Mouse (Mus musculus) cerebellum, postnatal 36 days (tissue): Measurements from ENCODE around the gene Plekhh2.
A peak's percentile ranks its signal among the peaks of the same experiment; 100 is the strongest.

Experiments used
- DNase-seq, 2 experiments: peaks; one replicate each; pipeline ENCODE4 v3.0.0; 2021 to 2022; ENCODE audit warnings: mixed read lengths in 2 of 2

Plekhh2 gene

GRCm38 (mm10) chr17:84511682-84512515 lies at the start of gene Plekhh2:
TSS of gene Plekhh2 (plus strand) at chr17:84511895.
- peak; percentile 56 to 67 for DNase-seq

DNA sequence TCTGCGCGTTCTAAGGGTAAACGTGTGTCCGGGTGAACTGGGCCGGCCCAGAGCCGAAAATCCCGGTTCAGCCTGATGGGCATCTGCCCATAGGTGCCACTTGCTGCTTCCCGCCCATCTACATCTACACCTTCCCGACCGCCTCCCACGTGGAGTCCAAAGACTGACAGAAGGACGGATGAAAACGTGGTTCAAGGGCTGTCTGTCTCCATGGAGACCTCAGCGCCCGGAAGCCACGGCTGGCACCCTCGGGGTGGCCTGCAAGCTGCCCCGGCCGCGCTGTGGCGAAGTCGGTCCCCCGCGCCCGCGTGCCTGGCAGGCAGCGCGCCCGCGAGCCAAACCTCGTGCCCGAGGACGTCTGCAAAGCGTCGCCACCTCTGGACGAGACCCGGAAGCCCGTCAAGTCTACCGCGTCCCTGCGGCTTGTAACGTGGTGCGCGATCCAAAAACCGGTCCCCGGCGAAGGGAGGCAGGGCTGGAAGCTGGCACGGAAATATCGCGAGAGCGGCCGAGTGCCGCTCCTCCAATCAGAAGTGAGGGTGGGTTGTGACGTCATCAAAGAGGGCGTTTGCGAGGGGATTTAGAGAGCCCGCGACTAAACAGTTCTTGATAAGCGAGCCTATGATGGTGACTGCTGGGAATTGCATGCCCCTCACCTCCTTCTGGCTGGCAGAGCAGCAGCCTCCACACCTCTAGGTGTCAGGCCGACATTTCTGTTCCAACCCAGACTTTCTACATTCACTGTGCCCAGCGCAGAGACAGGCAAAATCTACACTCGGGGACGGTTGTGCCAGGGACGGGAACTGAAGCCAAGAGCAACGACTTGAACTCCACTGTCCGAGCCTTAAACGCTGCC lies 45.7 kb upstream of the Plekhh2 start, which contains the start of gene Thada:
Gene Thada (minus strand): TSS at position 453 of the 856 bp plus-strand sequence.
- peak; percentile 95 to 97 for DNase-seq

GRCm38 (mm10) chr17:84474312-84474711 lies 37.4 kb upstream of the Plekhh2 start:
- no peak for DNase-seq

GRCm38 (mm10) chr17:84477176-84477575 lies 34.5 kb upstream of the Plekhh2 start:
- DNase-seq = no peak

DNA sequence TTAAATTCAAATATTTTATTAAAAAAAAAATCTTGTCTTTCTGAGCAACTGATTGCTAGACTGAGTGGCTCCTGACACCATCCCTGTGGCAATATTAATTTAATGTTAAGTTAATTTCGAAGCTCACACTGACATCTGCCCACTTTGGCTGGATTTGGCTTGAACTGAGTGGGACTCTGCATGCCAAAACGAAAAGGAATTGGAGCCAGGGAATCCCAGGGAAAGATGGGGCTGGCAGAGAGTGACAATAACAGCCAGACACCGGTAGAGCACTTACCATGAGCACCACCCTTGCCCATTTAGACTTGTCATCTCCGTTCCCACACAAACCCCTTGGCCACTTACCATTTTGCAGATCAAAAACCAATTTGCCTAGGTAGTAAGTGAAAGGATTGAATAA lies 33.4 kb upstream of the Plekhh2 start:
- DNase-seq = peak; percentile 35 to 39

GRCm38 (mm10) chr17:84480464-84481355 lies 31.0 kb upstream of the Plekhh2 start:
- DNase-seq = peak in 1 of 2 experiments; percentile 21

DNA sequence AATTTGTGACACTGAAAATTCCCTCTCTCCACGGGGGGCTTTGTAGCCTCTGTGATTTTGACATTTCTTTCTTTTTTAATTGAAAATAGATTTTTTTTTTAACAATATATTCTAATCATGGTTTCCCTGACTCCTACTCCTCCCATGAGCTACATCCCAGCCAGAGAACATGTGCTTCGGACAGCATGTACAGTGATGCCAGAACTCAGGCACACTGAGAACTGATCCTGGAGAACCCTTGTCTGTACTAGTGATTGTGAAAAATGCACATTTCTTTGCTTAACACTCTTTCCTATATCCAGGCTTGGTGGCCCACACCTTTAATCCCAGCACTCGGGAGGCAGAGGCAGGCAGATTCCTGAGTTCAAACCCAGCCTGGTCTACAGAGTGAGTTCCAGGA lies 28.9 kb upstream of the Plekhh2 start:
- DNase-seq = no peak

- no peak for DNase-seq
These were observed 27.9 kb upstream of the Plekhh2 start for GRCm38 (mm10) chr17:84483673-84484320.

- no peak for DNase-seq
These were observed 24.3 kb upstream of the Plekhh2 start for GRCm38 (mm10) chr17:84487415-84487814.

GRCm38 (mm10) chr17:84492255-84492880 lies 19.3 kb upstream of the Plekhh2 start:
- peak in 1 of 2 experiments; percentile 22 for DNase-seq

DNA sequence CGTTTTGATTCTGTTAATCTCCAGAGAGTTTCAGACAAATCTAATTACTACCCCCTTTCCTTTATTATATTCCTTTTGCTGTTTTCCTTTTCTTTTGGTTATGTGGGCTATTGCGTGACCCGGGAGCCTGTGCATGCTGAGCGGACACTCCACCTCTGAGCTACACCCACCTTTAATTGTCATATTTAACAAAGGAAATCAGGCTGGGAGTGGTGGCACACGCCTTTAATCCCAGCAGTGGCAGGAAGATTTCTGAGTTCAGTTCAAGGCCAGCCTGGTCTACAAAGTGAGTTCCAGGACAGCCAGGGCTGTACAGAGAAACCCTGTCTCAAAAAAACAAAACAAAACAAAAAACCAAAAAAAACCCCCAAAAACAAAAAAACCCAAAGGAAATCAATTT lies 14.7 kb upstream of the Plekhh2 start:
- DNase-seq = no peak

GRCm38 (mm10) chr17:84497559-84497958 lies 14.1 kb upstream of the Plekhh2 start:
- no peak for DNase-seq

DNA sequence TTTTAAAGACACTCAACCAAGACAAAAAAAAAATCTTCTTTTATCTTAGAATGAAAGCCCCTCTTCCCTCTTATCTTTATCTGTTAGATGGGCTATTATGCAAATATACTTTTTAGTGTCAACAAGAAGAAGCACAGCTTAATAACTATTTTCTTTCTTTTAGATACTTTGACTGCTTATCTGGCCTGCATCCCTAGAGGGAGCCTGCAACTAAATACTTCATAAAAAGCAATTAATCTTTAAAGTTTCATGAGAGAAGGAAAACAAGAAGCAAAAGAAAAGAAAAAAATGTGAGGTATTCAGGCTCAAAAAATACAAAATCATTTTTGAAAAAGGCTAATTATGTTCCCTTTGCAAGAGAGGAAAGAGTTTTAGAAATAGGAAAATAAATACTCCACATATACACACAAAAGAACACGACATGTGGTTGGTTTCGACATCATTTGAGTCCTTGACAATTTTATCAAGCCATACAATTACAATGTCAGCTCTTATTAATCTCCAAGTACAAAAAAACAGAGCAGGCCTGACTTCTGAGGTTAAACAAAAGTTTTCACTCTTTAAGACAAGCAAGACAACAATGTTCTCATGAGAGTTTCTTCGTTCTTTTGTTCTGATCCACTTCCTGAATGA lies 13.6 kb upstream of the Plekhh2 start:
- no peak for DNase-seq

DNA sequence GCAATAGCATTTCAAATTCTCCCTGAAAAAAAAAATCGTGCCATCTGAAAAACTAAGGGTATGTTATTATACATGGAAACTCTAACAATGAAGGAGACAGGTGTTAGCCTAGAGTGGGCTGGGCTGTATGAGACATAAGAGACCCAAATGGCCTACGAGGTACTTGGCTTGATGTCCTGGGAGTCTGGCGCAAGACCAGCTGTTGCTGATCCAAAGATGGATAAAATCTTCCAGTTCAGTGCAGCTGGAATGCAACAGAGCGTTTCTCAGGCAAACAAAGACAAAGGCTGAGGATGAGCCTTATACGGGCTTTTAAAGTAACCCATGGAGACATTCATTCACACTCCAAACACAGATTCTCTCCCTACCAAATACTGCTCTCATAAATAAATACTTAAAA lies 13.1 kb upstream of the Plekhh2 start:
- no peak for DNase-seq

DNA sequence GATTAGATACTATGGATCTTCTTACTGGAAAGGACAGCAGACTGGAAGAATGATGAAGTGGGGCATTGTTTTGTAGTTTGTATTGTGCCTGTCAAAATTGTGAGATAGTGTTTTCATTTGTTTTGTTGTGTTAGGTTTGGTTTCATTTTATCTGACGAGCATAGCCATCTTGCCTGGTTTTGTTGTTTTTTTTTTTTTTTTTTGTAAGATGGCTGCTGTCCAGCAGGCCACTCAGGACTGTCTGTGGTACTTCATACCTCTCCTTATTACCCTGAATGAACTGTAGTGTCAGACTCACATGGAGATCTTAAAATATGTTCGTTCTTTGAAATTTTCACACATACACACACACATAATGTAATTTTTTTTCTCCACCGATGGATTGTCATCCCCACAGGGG lies 9.4 kb upstream of the Plekhh2 start:
- no peak for DNase-seq

GRCm38 (mm10) chr17:84505922-84506321 lies 5.8 kb upstream of the Plekhh2 start:
- DNase-seq = no peak

DNA sequence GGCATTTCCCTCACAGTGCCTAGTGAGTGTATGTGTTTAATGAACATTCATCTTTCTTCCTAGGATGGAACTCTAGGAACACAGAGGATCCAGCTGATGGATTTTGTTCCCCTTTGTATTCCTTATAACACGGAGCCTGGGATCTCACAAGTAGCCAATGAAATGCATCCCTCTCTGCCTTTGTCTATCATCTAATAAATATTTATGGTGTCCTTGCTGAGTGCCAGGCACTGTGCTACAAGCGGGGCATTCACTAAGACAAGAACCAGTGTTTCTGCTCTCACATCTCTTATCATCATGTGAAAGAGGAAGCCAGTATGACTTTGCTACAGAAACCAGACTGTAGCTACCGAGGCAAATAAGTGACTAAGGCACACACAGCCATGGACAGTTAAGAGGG lies 3.0 kb upstream of the Plekhh2 start:
- DNase-seq = no peak

GRCm38 (mm10) chr17:84509176-84509575 lies 2.5 kb upstream of the Plekhh2 start:
- DNase-seq = no peak

- DNase-seq = no peak
These were observed 1.3 kb upstream of the Plekhh2 start for GRCm38 (mm10) chr17:84510355-84510754.

DNA sequence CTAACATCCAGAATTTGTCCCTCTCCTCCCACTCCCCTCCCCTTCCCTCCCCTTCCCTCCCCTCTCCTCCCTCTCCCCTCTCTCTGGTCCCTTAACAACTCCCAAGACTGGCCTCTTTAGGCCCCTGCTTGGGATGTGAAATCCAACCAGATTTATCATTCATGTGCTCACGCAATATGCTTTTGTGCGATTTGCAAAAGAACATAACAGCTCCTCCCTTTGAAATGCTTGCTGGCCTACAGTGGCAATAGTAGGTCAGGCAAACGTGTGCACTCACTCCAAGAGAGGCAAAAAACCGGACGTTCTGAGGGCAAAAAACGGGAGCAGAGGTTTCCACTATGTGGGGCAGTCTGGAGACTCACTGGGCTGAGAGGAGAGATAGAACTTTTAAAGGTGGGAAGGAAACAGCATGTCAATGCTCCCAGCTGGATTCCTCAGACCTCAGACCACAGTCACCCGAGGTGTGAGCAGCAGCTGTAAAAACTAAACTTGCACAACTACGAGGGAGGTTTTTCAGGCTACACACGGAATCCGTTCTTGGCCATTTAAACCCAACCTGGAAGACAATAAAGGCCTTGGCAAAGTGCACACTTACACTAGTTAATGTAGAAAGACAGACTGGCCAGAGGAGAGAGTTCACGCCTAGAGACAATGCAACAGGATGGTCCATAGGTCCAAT lies 595 bp upstream of the Plekhh2 start:
- DNase-seq = no peak
